Mouse (Mus musculus) ES-CJ7 (cell line): ENCODE results near the gene Dbt.

Experiments
- DNase-seq: peaks from one replicate; pipeline ENCODE4 v3.0.0; 2011; ENCODE audit warnings: low read depth, low spot score

Dbt gene

DNA sequence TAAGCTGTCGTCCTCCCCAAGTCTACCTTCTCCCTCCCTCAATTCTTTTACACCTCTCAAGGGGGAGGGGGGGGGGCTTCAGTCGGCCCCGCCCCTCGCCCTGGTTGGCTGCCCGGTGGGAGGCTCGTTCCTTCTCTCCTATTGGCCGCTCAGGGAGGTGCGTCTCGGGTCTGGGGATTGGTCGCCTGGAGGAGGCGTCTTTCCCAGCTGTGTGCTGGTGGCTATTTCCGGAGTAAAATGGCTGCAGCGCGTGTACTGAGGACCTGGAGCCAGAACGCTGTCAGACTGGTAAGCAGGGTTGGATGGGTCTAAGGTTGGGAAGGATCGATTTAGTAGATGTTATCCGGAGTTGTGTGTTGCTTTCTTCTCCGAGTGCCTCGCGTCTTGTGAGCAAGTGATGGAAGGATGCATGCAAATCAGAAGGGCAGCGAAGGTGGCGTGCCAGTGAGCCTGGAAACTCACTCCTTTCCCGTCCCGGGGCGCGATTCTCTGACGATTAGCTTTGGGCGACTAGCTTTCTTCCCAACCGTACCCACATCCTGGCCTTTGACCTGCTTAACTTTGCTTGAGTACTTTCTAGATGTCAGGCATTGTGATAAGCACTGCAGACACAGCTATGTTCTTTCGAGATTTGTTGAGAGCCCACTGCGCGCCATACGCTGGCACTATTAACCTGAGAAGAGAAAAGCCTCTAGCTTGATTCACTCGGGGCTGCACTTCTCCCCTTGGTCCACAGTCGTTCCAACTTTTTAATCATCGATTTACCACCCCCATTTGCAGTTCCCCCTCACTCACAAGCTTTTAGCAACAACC is at the start of gene Dbt:
Dbt (plus strand) TSS at position 167 of the 813 bp plus-strand sequence.
- DNase-seq = peak; percentile 94

DNA sequence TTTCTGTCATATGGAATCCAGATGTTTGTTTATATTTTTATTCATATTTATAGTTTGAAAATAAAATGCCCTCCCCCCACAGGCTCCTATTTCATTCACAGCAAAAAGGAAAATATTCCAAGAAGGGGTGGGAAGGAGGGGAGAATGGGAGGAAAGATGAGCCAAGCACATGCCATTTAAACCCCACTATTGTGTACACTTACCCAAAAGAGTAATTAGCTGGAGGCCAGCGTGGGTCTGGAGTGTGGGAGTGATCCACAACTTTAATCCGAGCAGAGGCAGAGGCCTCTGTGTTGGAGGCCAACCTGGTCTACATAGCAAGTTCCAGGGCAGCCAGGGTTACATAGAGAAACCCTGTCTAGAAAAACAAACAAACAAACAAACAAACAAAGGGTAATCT is 48.6 kb upstream of the Dbt start:
- DNase-seq = no peak

DNA sequence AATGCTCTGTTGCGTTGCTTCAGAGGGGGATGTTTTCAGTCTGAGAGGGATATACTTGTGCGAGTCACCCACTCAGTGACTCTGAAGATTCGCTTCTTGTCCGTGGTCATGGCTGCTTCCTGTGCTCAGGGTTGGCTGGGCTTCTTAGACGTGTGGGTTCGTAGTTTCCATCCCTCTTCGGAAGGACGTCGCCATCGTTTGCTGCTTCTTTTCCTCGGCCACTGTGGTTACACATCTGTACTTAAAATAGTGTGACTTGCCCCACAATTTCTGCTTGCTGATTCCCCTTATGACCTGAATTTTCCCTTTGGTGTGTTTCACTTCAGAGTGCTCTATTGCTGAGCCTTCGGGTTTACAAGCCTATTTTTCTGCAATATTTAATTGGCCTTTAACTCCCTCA is 47.2 kb upstream of the Dbt start:
- no peak for DNase-seq

DNA sequence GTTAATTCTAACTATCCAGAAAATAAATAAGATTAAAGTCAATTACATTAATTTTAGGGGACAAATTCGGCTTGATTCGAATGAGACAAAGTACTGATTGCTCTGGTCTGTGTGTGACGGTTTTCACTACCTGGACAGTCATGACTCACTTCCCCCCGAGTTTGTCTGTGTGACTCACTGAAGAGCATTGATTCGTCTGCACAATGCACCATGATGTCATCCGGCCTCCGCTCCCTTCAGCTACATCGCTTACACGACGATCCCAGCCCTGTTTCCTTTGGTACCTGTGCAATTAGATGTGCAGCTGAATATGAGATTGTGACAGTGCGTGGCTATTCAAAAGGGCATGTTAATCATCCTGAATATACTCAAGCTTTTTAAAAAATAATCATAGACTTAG is 38.3 kb upstream of the Dbt start:
- no peak for DNase-seq

DNA sequence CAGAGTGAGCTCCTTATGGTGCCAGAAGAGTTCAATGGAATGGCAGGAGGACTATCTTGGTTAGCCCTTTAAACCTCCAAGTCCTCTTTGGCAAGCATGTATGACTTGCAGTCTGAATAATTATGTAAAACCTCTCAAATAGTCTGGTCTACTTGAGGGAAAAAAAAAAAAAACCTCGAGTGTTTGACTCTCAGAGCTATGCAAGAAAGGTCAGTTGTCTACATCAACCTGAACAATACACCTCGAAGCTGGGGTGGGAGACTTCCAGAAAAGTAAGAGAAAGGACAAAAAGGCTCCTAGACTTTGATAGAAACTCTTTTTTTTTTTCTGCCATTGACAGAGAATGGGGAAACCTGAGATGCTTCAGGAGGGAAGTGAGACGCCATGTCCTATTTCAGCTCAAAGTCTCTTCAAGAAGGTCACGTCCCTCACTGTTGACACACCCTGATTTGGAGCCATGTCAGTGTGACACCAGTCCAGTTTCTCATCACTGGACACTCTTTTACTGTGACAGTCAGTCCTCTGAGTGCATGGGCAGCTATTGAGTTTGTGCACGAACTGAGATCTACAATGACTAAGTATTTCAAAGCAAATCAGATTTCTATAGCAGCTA is 36.1 kb upstream of the Dbt start:
- DNase-seq = no peak

DNA sequence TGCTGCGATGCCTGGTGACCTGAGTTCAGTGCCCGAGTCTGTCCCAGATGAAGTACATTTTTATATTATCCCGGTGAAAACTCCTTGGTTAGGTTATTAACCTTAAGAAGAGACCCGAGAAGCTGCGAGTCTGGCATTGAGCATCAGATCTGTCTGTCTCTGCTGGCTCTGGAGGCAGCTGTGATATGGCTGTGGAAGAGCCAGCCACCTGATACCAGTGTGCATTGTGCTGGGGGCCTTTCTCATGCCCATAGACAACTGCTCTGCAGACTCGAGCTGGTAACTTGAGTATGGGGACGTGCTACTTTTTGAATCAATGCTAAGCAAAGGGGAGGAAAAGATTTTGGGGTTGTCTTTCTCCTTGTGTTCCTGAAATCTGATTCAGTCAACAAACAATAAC is 35.5 kb upstream of the Dbt start:
- no peak for DNase-seq

DNA sequence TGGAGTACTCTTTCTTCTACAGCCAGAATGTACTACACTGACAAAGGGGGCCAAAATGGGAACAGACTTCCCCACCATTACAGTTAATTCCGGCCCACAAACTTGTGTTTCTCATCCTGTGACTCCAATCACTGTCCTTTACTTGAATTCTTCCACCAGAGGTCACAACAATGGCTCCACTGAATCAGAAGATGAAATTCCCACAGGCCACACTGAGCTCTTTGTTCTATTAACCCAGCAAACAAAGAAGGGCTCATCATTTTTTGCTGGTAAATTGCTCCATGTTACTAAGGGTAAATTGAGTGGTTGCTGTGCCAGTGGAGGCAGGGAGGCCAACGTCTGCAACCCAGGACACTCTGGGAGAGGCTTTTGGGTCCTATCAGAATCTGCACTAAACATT is 32.8 kb upstream of the Dbt start:
- no peak for DNase-seq

DNA sequence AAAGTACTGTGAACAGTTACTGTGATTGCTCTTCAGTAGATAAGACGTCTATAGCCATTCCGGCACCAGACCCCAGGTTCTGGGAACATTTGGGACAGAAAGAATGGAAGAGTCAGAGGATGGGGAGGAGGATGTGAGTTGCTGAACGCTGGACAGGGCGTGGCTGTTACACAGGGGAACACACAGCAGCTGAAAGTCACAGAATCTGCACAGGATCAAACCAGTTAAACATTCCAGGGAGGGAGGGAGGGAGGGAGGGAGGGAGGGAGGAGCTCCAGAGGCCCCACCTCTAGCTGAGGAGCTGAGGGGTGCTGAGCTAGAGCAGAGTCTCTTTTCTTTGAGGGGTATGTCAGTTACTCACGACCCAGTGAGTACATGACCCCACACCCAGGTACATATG is 31.9 kb upstream of the Dbt start:
- peak; percentile 70 for DNase-seq

DNA sequence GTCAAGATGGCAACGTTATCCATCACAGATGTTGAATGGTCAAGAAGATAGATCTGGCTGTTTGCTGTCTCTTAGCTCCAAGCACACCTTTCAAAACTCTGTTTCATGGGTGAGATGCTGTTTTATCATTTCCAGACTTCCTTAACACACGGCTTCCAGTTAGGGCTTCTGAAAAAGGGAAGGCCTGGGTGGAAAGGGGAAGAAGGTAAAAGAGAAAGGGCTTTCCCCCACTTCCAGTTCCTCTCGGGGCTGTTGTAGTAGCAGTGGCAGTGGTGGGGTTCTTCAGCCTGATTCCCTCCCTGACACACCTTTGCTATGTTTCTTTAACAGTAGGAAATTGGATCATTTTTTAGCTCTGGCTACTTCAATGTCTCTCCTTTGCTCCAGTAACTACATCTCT is 30.1 kb upstream of the Dbt start:
- DNase-seq = no peak

DNA sequence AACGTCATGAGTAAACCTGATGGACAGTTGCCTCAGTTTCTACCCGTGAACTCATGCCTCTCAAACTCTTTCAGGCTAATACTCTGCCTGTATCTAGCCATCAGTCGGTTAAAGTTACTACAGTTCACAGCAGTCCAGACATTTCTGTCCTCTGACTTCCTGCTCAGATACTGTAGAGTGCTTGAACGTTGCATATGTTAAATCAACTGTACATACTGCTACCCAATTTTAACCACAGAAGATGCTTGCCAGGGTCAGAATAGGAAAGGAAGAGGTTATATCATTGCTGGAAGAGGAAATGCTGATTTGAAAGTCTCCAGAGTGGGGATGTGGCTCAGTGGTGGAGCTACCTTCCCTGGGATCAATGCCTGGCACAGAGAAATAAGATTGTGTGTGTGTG is 29.6 kb upstream of the Dbt start:
- no peak for DNase-seq

DNA sequence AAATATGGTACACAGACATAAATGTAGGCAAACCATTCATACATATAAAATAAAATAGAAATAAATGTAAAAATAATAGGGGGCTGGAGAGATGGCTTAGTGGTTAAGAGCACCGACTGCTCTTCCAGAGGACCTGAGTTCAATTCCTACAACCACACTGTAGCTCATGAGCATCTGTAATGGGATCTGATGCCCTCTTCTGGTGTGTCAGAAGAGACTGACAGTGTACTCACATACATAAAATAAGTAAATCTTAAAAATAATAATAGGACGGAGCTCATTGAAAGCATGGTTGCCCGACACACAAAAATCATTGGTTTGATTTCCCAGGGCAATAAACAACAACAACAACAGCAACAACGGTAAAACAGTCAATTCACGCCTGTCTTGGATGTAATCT is 21.9 kb upstream of the Dbt start:
- no peak for DNase-seq

DNA sequence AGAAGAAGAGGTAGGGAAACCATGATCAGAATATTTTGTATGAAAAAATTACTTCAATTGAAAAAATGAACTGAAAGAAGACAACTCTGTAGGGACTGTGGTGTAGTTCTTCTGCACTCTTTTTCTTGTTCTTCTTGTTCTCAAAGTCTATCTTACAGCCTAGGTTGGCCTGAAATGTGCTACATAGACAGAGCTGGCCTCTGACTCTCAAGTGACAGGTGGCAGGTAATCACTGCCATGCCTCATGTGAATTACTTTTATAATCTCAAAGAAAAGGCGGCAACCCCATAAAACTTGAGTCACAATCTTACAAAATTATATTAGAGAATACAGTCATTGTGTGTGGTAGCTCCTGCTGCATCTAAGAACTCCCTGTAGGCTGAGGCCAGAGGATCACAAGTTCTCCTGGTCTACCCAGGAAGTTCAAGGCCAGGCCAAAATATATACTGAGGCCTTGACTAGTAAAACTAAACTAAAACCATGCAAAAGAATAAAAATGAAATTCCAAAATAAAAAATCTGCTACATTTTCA is 20.9 kb upstream of the Dbt start:
- DNase-seq = no peak

DNA sequence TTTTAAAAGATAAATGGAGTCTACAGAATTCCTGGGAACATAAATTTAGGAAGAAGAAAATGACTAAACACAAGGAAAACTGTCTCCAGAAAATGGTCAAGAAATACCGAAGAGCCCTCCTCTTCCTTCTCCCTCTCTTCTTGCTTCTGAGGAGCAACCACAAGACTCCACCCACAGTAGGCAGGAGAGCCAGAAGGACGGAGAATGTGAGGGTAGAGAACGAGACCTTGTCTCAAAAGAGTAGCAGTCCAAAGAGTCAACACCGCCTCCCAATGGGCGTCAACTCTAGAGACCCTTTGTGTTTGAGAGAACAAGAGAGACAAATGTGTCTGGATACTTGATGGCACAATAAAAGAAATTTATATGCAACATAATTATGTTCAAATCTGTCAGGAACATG is 19.2 kb upstream of the Dbt start:
- DNase-seq = no peak

DNA sequence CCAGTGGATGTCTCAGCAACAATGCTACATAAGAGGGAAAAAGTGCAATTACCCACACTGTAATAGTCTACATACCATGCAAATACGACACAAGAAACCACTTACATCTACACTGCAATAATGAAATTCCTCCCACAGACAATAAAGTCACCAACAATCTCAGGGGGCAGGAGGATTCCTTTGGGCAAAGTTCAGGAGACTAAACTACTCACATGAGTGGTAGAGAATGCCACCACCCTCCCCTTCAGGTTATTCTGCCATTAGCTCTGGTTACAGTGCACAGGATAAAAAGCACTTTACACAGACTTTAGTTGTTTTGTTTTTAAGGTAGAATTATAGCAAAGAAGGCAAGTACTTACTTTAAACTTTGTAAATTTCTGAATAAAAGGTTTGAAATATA is 17.2 kb upstream of the Dbt start:
- DNase-seq = no peak

DNA sequence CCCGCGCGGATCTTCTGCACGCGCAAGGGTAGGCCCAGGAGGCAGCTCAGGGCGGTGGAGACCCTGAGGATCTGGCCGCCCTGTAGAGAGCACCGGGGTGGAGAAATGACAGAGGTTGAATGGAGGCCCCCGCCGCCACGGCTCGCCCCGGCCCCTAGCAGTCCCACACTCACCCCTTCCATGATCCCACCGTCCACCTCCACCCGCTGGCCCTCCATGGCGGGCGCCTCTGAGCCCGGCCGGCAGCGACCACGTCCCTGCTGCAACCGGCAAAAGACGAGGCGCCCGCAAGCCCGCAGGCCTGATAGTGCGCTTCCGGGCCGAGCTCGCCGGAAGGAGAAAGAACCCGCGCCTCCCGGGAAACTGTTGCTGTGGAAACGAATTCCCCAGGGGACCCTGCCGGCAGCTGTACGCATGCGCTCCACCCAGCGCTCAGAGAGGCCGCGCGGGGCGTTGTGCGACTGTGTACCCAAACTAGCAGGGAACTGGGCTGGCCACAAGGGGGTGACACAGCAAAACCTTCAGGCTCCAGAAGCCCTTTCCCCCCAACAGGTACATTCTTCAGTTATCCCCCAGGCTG is 5.0 kb upstream of the Dbt start, which contains the start of gene Rtca:
Rtca (minus strand) TSS at position 437 of the 580 bp plus-strand sequence.
- peak; percentile 98 for DNase-seq

DNA sequence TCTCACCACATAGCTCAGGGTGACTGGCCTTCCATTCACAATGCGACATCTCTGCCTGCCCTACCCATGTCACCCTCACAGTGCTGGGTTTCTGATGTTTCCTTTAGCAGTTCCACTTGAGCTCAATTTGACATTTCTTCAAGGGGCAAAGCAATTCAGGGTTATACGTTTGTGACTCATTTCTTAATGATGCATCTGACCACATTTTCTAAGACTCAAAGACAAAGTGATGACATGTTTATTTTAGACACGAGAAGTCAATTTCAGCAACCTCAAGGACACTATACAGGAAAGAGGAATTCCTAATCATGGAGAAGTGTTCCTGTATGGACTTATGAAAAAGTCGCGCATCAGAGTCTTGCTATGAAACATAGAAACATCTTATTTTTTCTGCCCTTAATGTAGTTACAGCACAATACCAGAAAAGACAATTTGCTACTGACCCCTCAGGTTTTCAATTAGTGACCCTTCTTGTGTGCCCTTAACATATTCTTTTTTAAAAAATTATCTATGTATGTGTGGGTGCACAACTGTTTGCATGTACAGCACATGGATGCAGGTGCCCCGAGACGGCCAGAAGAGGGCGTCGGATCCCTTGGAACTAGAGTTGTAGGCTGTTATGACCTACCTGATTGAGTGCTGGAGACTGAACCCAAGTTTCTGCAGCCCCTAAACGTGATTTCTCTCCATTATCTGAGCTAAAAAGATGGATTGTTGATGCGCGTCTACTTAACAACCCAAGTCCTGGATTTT is 543 bp upstream of the Dbt start:
- peak; percentile 83 for DNase-seq

DNA sequence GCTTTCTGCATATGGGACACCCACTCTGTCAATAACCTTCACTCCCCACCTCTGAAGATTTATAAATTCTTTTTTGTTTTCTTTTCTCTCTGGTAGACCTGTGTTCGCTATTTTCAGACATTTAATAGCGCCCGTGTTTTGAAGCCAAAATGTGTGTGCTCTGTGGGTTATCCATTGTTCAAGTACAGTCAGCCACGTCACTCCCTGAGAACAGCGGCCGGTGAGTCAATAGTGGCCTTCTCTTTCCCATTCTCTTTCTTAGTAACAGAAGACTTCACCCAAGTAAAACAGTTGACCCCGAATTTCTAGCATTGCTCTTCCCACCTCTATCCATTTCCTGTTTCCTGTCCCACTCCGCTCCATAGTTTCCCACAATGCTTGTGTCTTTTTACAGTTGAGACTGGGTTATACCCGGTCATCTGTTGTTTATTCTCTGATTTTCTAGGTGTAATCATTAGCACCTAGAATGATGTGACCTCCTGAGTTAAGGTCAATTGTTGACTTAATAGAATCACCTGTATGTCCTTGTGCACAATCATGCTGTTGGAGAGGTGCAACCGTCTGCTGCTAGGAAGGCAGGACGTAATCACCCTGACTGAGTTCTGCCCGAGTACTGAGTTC is 7.4 kb downstream of the Dbt start:
- DNase-seq = no peak

DNA sequence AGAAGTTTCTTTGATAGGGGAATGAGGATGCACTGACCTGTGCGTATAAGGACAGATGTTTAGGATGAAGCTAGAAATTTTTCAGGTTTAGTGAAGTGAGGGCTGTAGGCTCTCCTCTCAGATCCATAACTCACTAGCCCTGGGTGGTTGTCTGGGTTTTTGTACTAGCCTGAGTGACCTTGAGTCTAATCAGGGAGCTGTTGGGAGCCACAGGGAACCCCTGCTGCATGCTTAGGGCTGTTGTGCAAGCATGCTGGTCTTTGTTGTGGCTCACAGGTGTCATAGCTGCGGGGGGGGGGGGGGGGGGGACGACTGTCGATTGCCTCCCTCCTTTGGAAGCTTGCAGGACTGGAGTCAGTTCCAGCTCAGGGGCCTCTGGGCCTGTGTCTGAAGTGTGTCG is 16.9 kb downstream of the Dbt start:
- no peak for DNase-seq

DNA sequence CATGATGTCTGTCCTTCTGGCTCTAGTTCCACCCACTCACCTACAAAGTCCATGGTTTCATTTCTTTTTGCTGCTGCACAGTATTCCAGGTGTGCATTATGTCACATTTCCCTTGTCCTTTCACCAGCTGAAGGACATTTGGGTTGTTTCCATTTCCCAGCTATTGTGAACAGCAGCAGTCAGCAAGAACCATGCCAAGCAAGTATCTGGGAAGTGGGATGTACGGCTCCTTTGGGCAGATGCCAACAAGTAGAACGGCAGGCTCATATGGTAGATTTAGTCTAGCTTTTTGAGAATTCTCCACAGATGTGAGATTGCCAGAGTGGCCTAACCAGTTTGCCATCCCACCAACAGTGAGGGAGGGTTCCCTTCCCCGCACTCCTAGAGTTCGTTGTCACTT is 18.0 kb downstream of the Dbt start:
- no peak for DNase-seq

DNA sequence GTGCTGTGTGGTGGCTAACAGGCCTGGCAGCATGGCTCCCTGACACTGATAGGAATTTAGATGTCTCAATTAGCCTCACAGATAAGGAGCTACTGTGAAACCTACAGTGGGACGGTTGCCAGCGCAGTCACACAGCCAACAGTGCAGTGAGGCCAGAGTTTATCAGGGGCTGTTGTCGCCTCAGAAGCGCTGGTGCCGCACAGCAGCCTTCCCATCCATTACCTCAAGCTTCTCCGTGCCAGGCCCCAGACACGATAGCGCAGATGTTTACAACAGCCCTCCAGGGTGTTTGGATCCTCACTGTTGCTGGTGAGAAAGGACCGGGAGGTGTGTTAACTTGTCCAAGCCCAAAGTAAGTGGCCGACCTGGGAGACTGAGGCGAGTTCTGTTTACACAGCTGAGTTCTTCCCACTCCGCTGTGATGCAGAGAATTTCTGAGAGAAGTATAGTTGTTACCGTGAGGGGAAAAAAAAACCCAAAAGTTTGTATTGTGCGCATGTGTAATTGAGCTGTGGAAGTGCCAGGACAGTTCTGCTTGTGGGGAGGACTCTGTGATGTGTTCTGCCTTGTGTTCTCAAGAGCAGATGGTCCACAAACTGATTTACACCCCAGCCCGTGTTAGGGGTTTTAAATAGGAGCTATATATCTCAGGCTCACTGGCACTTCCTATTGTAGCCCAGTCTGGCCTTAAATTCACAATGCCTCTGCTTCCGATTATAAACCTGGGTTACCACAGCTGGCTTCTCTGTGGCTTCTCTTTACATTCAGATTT is 23.7 kb downstream of the Dbt start:
- no peak for DNase-seq

DNA sequence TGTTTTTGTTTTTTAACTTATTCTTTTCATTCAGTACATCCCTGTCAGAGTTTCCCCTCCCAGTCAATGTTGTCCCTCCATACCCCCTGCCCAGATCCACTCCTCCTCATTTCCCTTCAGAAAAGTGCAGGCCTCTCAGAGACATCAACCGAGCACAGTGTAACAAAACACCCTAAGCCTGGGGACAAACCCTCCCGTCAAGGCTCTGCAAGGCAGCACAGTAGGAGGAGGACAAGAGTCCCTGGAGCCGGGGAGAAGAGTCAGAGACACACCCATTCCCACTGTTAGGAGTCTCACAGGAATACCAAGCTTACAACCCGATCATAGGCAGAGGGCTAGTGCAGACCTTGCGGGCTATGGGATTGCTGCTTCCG is 24.3 kb downstream of the Dbt start:
- DNase-seq = no peak
